Mouse (Mus musculus) gastrocnemius, adult 2 months (tissue): ENCODE data around the gene Bpifc. TPM values are rescaled to one million over a fixed set of nuclear protein-coding genes. Genes with fewer than 3 reads are reported as not detected.

ENCODE experiments used
- DNase-seq: peaks from one replicate; pipeline ENCODE4 v3.0.0; 2022
- H3K27ac ChIP-seq: fragments of 200-600 bp; 2 replicates; pipeline ENCODE4 v1.8.1; 2022; ENCODE audit warnings: mild to moderate bottlenecking
- H3K4me3 ChIP-seq: fragments of 200-600 bp; 2 replicates; pipeline ENCODE4 v1.8.1; 2022; ENCODE audit warnings: mild to moderate bottlenecking, moderate library complexity
- CTCF ChIP-seq: fragments of 200-600 bp; IDR thresholded peaks from 2 replicates; pipeline ENCODE4 v1.8.1; 2022; ENCODE audit warnings: antibody characterized with exemption, mild to moderate bottlenecking, moderate library complexity
- intact Hi-C: fragments of 180-260 bp; cut with DNase I; formaldehyde crosslinking; loops from one replicate; pipeline ENCODE4 v1.15.1; 2025
- total RNA-seq, 2 experiments: library from RNA; stranded (reverse); gene quantifications; 2 replicates each; pipeline ENCODE4 v1.2.3; 2021

Bpifc gene
- total RNA-seq, 2 experiments from 2014 or later: not detected

DNA sequence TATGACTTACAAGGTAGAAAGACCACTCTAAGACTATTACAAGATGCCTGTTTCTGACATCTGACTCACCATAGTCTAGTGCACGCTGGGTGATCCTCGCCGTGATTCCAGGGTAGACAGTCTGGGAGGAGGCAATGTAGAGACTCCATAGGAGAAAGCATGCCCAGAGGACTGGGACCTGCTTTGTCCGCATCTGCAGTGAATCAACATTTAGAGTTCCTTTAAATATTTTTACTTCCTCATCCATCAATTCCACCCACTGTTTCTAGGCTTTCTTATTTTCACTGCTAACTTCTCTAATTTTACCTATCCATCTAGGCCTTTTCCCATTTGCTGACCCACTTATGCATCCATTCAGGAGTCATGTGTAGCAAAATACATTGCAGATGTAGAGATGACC, 11.2 kb downstream of the Bpifc start:
- no peak for TF ChIP-seq CTCF
- no peak for DNase-seq
- intact Hi-C loops: no loop called here
- no peak overlapping the region for H3K27ac ChIP-seq
- no peak overlapping the region for H3K4me3 ChIP-seq

DNA sequence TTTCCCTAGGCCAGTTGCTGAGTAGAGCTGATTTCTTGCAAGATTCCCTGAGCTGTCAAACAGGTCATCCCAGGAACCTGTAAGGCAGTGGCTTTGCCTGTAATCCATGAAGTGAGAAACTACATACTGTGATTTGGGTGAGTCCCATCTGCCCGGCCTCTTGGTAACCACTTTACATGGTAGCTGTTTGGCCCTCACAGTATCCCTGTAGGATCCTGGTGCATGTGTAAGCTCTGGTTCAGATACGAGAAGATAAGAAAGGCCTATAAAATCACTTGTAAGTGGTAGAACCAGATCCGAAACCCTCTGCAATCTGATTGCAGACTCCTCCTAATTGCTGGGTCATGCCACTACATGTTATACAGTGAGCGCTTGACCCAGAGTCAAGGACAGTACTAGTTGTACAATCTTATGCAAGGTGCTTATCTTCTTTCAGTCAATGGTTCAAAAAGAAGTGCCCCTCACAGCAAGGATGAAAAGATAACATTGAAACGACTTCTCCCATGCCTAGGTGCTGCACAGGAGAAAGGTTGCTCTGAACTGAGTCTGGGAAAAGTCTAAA, 17.1 kb downstream of the Bpifc start:
- H3K27ac ChIP-seq: no peak overlapping the region
- no peak for DNase-seq
- no peak overlapping the region for H3K4me3 ChIP-seq
- intact Hi-C loops: no loop called here
- TF ChIP-seq CTCF: no peak

DNA sequence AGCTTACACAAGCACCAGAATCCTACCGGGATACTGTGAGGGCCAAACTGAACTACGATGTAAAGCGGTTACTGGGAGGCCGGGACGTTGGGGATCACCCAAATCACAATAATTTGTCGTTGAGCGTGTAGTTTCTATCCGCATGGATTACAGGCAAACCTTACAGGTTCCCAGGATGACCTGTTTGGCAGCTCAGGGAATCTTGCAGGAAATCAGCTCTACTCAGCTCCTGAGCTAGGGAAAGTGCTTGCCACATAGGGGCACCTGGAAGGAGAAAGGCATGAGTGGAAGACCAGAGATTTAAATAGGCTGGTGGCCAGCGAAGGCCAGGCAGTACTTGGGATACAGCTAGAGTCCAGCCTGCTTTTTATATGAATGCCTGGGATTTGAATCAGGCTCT, 17.9 kb downstream of the Bpifc start:
- Histone ChIP-seq H3K4me3 (no peak overlapping the region), H3K27ac (no peak overlapping the region)
- DNase-seq: no peak
- intact Hi-C loops: no loop called here
- no peak for TF ChIP-seq CTCF

DNA sequence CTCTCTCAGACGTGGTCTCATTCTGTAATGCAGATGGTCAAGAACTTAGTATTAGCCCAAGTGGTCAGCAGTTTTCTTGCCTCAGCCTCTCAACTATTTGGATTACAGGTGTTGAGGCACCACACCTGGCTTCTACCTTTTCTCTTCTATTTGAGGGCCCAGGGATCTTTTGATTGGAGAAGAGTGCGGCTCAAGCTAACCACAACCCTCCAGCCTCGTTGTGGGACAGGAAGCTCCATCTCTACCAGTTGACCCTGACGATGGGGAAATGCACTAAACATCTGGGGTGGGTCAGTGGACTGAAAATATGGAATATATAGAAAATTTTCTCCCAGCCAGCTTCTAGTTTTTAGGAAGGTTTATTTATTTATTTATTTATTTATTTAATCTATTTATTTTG, 19.3 kb downstream of the Bpifc start:
- no peak for TF ChIP-seq CTCF
- DNase-seq: no peak
- Histone ChIP-seq H3K4me3 (no peak overlapping the region), H3K27ac (no peak overlapping the region)
- intact Hi-C loops: no loop called here

DNA sequence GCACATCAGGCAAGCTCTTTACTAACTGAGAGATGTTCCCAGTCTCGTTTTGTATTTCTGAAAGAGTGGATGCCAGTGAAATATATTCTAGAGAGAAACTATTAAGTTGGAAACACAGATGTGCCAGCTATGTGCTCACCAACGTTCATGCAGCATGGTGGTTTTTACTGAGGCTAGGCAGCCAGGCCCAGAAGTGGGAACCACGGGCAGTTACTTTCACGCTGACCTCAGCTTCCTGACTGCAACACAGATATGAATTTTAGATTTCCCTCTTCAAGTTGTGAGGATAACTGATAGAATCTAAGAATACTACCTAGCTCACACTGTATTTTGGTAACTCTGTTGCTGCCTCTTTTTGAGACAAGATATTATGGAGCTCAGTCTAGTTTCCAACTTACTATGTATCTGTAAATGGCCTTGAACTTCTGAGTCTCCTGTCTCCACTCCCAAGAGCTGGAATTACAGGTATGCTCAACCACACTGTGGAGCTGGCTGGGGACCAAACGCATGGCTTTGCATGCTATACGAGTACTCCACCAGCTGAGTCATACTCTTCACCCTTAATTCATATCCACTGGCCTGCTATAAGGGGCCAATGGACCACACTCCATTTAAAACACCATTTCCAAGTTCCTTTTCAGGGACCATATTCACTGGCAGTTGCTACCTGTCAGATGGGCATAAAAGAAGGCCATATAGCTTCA, 22.1 kb downstream of the Bpifc start:
- no peak for DNase-seq
- no peak overlapping the region for H3K27ac ChIP-seq
- intact Hi-C loops: no loop called here
- TF ChIP-seq CTCF: no peak
- no peak overlapping the region for H3K4me3 ChIP-seq

DNA sequence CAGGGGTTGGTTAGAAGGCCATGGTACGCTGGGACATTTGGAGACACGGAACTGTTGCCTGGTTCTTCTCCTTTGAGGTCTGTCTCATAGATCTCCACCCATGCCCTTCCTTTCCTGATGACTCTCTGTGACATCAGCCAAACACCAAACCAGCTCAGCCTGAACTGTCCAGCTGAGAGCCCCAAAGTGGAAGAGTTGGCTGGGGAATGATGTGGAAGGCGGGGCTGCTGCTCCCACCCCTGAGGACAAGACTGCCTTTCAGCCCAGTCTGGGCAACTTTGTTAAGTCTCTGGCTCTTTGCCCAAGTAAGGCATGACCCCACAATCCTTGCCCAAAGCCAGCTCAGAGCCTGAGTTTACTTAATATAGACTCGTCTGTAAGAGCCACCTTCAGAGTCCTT, 38.8 kb downstream of the Bpifc start:
- intact Hi-C loops: no loop called here
- TF ChIP-seq CTCF: no peak
- no peak for DNase-seq
- Histone ChIP-seq H3K27ac (no peak overlapping the region), H3K4me3 (no peak overlapping the region)

DNA sequence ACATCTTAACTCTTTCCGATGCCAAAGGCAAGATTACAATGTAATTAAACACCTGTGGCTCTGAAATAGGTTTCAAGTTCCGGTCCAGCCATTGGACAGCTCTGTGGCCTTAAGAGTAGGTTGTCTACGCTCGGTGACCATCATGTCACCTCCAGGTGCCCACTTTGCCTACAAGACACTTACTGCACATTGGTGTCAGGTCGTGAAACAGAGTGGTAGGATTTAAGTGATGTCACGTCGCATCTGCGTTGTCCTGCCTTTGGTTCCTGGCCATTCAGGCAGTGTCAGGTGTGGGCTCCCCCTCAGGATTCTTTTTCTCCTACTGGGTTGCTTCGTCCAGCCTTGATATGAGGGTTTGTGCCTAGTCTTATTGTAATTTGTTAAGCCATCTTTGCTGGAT, 39.9 kb downstream of the Bpifc start:
- no peak overlapping the region for H3K4me3 ChIP-seq
- no peak for DNase-seq
- no peak for TF ChIP-seq CTCF
- intact Hi-C loops: no loop called here
- no peak overlapping the region for H3K27ac ChIP-seq

DNA sequence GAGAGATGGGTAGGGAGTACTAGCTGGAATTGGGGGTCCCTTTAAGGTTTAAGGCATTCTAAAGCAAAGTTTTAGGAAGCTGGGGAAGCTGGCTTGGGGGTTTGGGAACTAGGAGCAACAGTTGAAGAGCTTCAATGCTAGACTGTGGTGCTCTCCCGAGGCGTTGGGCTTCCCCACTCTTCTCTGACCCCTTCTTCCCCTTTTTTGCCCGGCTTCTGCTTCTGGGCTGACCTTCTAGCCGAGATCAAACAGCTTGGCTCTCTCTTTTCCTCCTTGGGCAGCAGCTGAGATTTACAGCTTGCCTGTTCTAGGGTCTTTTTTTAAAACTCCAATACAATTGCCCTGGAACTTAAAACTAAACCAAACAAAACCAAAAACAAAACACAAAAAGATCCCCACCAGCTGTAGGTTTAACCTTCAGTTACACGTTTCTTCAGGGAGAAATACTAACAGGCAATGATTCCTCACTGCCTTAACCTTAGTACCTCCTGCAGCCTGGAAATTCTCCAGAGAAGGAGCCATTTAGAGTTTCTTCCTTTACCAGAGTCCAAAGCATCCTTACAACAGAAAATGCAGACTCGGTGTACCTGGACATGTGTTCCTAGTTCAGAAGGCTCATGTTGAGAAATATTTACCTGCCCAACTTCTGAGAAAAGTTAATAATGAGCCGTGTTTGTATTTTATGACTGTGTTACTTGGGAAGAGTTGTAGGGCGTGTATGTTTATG, 41.6 kb downstream of the Bpifc start:
- H3K4me3 ChIP-seq: no peak overlapping the region
- intact Hi-C loops: no loop called here
- no peak overlapping the region for H3K27ac ChIP-seq
- DNase-seq: no peak
- TF ChIP-seq CTCF: no peak

DNA sequence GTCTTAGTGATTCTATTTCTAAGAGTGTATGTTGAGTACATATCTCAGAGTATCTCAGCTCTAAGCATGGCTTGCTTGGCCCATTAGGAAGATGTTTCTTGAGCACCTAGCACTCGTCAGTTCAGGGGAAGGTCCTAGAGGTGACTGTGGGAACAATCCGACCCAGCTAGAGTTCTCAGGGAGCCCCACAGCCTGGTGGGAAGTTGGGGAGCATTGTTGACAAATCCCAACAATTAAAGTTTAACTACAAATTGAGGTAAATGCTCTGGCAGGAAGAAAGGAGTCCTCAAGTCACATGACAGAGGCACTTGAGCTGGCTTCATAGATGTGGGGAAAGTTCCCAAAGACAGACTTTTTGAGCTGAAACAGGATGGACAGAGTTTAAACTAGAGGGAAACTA, 43.0 kb downstream of the Bpifc start:
- no peak overlapping the region for H3K4me3 ChIP-seq
- DNase-seq: no peak
- no peak for TF ChIP-seq CTCF
- intact Hi-C loops: loop anchor here (1.0 kb wide), 1 partner anchor 495 kb away; no protein-coding TSS in a partner anchor
- H3K27ac ChIP-seq: no peak overlapping the region

DNA sequence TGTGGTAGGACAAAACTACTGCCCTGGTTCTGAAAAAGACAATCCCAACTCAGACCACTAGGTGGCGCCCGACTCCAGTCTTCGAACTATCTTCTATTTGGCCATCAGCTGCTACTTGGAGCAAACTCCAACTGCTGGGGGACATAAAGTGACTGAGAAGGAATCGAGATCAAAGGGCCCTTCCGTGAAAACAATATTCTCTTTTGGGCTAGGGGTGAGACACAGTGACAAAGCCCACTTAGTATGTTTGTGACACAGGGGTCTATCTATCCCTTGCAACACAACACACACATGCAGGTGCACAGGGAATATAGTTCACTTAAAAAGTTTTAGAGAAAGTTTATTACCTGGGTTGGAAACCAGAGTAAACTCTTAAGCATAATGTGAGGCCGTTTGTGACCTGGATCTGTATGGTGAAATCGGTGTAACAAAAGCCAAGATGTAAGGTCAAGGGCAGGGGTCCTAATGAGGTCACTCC, 43.5 kb downstream of the Bpifc start:
- TF ChIP-seq CTCF: peak; percentile 92
- H3K27ac ChIP-seq: no peak overlapping the region
- peak; percentile 79 for DNase-seq
- intact Hi-C loops: loop anchor here (1.0 kb wide), 1 partner anchor 495 kb away; no protein-coding TSS in a partner anchor
- H3K4me3 ChIP-seq: no peak overlapping the region

DNA sequence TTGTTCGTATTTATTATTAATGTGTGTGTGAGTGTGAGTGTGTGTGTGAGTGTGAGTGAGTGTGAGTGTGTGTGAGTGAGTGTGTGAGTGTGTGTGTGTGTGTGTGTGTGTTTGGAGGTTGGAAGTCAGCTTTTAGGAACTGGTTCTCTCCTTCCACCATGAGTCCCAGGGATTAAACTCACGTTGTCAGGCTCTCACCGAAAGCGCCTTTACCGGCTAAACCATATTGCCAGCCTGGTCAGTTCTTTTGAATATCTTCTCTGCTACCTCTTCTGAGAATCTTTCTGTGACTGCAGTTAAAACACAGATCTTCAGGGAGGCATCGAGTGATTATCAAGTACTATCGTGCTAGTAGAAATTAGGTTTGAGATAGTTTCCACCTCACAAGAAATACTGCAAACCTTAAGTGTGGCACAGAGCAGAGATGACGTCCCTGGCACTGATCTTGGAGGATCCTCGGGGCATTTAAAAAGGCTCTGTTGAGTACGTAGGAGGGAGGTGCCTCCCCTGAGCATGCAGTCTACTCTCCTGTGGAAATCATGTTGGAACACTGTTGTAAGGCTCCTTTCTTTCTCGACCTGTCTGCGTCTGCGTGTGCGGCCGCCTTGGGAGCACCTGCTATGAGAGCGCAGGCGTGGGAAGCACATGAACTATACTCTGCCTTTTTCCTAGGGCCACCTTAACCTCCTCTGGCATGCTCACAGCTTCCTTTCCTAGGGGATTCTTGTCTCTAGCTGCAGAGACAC, 44.1 kb downstream of the Bpifc start:
- no peak for TF ChIP-seq CTCF
- intact Hi-C loops: loop anchor here (1.0 kb wide), 1 partner anchor 496 kb away; no protein-coding TSS in a partner anchor
- Histone ChIP-seq H3K27ac (no peak overlapping the region), H3K4me3 (no peak overlapping the region)
- no peak for DNase-seq

DNA sequence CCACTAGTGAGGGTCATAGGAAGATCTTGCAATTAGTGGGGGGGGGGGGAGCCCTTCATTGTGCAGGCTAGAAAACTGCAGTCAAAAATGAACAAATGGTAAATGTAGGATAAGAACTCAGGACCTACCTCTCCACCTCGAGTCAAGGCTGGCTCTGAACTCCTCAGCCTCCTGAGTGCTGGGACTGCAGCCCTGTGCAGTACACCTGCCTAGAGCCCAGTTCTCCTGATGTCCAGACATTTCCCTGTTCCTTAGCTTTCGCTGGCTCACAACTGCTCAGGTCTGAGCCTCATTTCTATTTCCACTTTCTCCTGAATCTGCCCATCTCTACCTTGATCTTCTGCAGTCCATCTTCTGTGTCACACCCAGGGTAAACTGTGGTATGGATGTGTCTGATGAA, 45.2 kb downstream of the Bpifc start:
- TF ChIP-seq CTCF: no peak
- DNase-seq: no peak
- Histone ChIP-seq H3K27ac (no peak overlapping the region), H3K4me3 (no peak overlapping the region)
- intact Hi-C loops: no loop called here

DNA sequence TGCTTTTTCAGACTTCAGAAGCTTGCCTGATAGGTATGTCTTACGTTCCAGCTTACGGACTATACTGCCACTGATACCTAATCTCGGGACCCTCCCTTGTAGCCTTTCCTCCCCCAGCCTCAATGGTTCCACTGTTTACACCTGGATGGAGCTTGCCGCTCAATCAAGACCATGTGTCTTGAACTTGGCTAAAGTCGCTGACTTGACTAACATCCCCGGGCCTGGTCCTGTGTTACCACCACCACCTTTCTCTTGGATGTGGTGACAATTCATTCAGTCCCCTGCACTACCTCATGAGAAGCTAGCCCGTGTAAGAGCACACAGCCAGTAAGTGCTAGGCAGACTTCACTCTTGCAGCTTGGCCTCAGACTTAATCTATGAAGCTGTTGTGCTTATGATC, 47.4 kb downstream of the Bpifc start:
- Histone ChIP-seq H3K4me3 (no peak overlapping the region), H3K27ac (no peak overlapping the region)
- intact Hi-C loops: no loop called here
- no peak for DNase-seq
- TF ChIP-seq CTCF: no peak
